Mouse (Mus musculus) spleen, postnatal 4 days (tissue): ENCODE data around the gene Gm29564.
"Not testable (repeated sequence)": the region's sequence is repeated elsewhere in the genome, so short reads cannot be mapped to it uniquely, and the experiment has no call there.

ENCODE experiments used
- DNase-seq, 2 experiments: peaks; one replicate each; pipeline ENCODE4 v3.0.0; 2022; ENCODE audit warnings: low spot score in 2 of 2

The Gm29564 gene

DNA sequence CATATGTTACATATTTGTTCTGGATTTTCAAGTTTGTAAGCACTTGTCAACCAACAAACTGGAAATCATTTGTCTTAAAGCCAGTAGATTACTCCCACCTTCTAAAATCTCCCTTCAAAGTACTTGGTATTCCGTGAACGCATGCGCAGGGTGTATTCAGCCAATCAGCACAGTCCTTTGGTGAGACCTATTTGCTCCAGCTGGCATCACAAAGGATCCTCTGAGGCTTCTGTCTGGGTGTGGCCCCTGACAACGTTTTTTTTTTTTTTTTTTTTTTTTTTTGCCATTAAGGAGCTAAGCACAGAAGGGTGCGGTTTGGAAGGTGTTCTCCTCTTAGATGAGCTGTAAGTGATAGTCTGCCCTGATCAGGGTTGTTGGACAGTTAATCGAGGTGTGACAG, at the start of gene Gm29564:
Gene Gm29564 (plus strand): TSS at position 301 of the 400 bp plus-strand sequence.
- DNase-seq = not testable (repeated sequence)
